Mouse (Mus musculus) heart, embryonic 12.5 days (tissue): ENCODE measurements around the gene Syt7. TPM values are rescaled to one million over a fixed set of nuclear protein-coding genes. Genes with fewer than 3 reads are reported as not detected.

ENCODE experiments used
- ATAC-seq: fragments of 200-750 bp; cut with Nextera tagmentation; 2 replicates; pipeline ENCODE4 v1.8.0; 2017; ENCODE audit warnings: moderate TSS enrichment, moderate library complexity; ENCODE audit not compliant: insufficient number of reproducible peaks, low FRiP score
- H3K27ac ChIP-seq: fragments of 300-500 bp; sonication (generic); 2 replicates; pipeline ENCODE4 v1.5.1; 2016; ENCODE audit warnings: mild to moderate bottlenecking, moderate library complexity; ENCODE audit not compliant: poor library complexity, severe bottlenecking
- H3K27me3 ChIP-seq: fragments of 300-500 bp; sonication (generic); replicated peaks from 2 replicates; pipeline ENCODE4 v1.6.1; 2016; ENCODE audit warnings: mild to moderate bottlenecking, moderate library complexity
- H3K36me3 ChIP-seq: fragments of 300-500 bp; sonication (generic); 2 replicates; pipeline ENCODE4 v1.6.1; 2016; ENCODE audit warnings: mild to moderate bottlenecking, moderate library complexity
- H3K4me1 ChIP-seq: fragments of 300-500 bp; sonication (generic); replicated peaks from 2 replicates; pipeline ENCODE4 v1.6.1; 2016; ENCODE audit warnings: mild to moderate bottlenecking
- H3K4me2 ChIP-seq: fragments of 300-500 bp; sonication (generic); 2 replicates; pipeline ENCODE4 v1.6.1; 2016; ENCODE audit warnings: mild to moderate bottlenecking, moderate library complexity
- H3K4me3 ChIP-seq: fragments of 300-500 bp; sonication (generic); 2 replicates; pipeline ENCODE4 v1.5.1; 2016; ENCODE audit warnings: mild to moderate bottlenecking
- H3K9ac ChIP-seq: fragments of 300-500 bp; sonication (generic); 2 replicates; pipeline ENCODE4 v1.6.1; 2016; ENCODE audit warnings: mild to moderate bottlenecking, moderate library complexity
- H3K9me3 ChIP-seq: fragments of 300-500 bp; sonication (generic); replicated peaks from 2 replicates; pipeline ENCODE4 v1.6.1; 2016; ENCODE audit warnings: mild to moderate bottlenecking, moderate library complexity
- WGBS: fragments of 180-500 bp; shearing (Covaris S2); methylation state at CpG from one replicate; pipeline ENCODE4 v1.1.7; 2016; 5-methylcytosine and 5-hydroxymethylcytosine counted together
- polyA plus RNA-seq: library from polyadenylated mRNA; unstranded; fragments of >200 nt; fragmentation: Nextera tagmentation; extraction: Ambion mirVana; gene quantifications from 2 replicates; pipeline ENCODE4 v1.2.1, GENCODE M21; 2016

Syt7 gene
- polyA plus RNA-seq, 1 experiment from 2014 or later = 0.59 TPM

DNA sequence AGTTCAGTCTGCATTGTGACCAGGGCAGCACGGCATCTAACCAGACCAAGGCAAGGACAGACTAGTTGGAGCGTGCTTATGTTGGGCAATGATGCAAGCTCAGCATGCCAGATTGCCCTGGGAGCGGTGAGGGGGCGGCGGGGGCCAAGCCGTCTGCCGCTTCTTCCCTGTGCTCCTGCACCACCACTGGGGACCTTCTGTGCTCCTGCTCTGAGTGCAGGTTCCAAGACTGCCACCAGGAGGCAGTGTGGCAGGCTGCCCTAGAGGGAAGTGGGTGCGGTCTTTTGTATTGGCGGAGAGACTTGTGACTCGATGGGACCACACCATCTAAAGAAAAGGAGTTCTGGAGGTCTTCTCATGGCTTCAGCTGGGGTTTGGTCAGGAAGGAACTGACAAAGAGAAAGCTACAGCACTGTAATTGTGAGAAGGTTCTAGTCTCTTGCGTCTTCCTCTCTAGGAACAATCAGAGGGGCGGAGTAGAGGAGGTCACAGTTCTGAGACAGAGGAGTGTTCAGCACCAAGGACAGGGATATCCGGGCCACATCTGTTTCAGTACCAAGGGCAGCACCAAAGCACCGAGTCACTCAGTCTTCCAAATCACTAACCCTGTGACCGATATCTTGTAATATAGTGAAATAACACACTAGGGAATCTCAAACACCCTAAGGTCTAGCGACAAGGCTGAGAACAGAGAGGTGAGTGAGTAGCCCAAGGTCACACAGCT is 14.0 kb downstream of the Syt7 start:
- peaks cover 37% of the 10 kb centered on the region for H3K27me3 ChIP-seq
- no peak overlapping the region for H3K27ac ChIP-seq
- no peak overlapping the region for H3K4me3 ChIP-seq
- no peak; the same call in 1 of the 2 replicates for ATAC-seq
- no peak overlapping the region for H3K9ac ChIP-seq
- no peak overlapping the region for H3K4me2 ChIP-seq
- H3K36me3 ChIP-seq = no peaks in the 10 kb centered on the region
- H3K4me1 ChIP-seq = peaks cover 5% of the 10 kb centered on the region
- no peaks in the 10 kb centered on the region for H3K9me3 ChIP-seq
- 20% methylated on average over 16 of the region's 16 CpGs for WGBS

DNA sequence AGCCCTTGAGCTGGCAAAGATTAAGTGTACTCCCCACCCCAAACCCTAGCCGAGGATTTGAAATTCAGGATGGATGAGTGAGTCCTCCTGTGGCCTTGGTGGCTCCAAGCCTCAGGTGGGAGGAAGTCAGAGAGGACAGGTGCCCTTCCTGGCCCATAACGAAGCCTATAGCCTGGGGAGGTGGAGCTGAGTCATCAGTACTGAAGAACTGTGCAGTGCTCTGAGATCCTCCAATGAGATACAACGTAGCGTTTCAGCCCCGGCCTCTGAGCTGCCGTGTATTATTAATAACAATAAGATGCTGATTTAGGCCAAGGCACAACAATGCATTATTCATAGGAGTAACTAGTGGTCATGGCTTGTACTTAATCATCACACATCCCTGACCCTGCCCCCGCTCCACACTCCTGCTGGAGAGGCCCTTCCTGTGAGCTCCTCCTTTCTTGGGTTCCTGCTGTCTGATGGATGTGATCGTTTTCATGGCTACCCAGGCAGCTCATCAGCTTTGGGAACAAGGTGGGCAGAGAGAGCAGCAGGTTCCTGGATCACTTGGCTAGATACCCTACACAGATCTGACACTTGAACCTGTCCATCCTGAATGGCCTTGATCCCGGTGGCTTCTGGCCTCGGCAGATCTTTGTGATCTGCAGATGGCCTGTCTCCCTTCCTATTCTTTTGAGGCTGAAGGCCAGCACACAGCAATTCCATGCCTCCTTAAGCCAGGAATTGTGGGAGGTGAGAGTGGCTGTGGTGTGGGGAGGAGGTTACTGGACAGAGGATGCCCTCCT is 14.9 kb downstream of the Syt7 start:
- H3K4me3 ChIP-seq = no peak overlapping the region
- WGBS = 76% methylated on average over 10 of the region's 10 CpGs
- H3K4me2 ChIP-seq = no peak overlapping the region
- H3K4me1 ChIP-seq = no peaks in the 10 kb centered on the region
- ATAC-seq = no peak
- H3K9me3 ChIP-seq = no peaks in the 10 kb centered on the region
- H3K27ac ChIP-seq = no peak overlapping the region
- no peak overlapping the region for H3K9ac ChIP-seq
- H3K27me3 ChIP-seq = peaks cover 37% of the 10 kb centered on the region
- no peaks in the 10 kb centered on the region for H3K36me3 ChIP-seq

- no peaks in the 10 kb centered on the region for H3K9me3 ChIP-seq
- H3K4me3 ChIP-seq = no peak overlapping the region
- no peaks in the 10 kb centered on the region for H3K36me3 ChIP-seq
- no peak for ATAC-seq
- H3K4me2 ChIP-seq = no peak overlapping the region
- no peak overlapping the region for H3K27ac ChIP-seq
- peaks cover 37% of the 10 kb centered on the region for H3K27me3 ChIP-seq
- WGBS = 66% methylated on average over 10 of the region's 10 CpGs
- H3K9ac ChIP-seq = no peak overlapping the region
- H3K4me1 ChIP-seq = no peaks in the 10 kb centered on the region
These were observed 15.5 kb downstream of the Syt7 start for GRCm38 (mm10) chr19:10404424-10404823.

GRCm38 (mm10) chr19:10404911-10405310 is 16.0 kb downstream of the Syt7 start:
- WGBS = 74% methylated on average over 2 of the region's 2 CpGs
- ATAC-seq = no peak
- H3K36me3 ChIP-seq = no peaks in the 10 kb centered on the region

GRCm38 (mm10) chr19:10413701-10414242 is 24.9 kb downstream of the Syt7 start:
- ATAC-seq = no peak
- Histone ChIP-seq H3K4me2 (peak overlapping the region; percentile 56), H3K4me3 (peak overlapping the region; percentile 21)

More at GRCm38 (mm10) chr19:10404911-10405310, 16.0 kb downstream of the Syt7 start:
- Histone ChIP-seq H3K4me3 (no peak overlapping the region), H3K27ac (no peak overlapping the region), H3K4me2 (no peak overlapping the region), H3K4me1 (no peaks in the 10 kb centered on the region), H3K27me3 (peaks cover 37% of the 10 kb centered on the region), H3K9me3 (no peaks in the 10 kb centered on the region), H3K9ac (no peak overlapping the region)

DNA sequence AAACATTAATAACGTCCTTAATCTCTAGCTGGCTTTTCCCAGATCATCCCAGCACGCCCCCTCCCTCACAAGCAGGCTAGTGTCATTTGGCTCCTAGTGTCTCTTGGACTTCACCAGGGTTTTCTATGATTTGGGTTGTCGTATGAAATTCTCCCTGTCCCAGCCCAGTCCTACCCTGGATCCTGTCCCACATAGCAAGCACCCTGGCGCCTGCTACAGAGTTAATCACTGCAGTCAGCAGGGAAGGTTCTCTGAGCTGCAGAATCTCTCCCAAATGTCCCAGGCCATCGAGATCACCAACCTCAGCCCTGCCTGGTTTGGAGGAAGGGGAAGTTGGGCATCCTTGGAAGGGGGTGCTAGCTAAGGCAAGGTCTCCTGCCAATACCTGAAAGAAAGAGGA is 26.6 kb downstream of the Syt7 start:
- H3K9ac ChIP-seq = no peak overlapping the region
- peaks cover 50% of the 10 kb centered on the region for H3K27me3 ChIP-seq
- H3K4me3 ChIP-seq = no peak overlapping the region
- no peak for ATAC-seq
- peaks cover 33% of the 10 kb centered on the region for H3K4me1 ChIP-seq
- WGBS = 72% methylated on average over 5 of the region's 5 CpGs
- no peaks in the 10 kb centered on the region for H3K9me3 ChIP-seq
- H3K4me2 ChIP-seq = no peak overlapping the region
- no peak overlapping the region for H3K27ac ChIP-seq
- H3K36me3 ChIP-seq = no peaks in the 10 kb centered on the region

More at GRCm38 (mm10) chr19:10413701-10414242, 24.9 kb downstream of the Syt7 start:
- WGBS = 2% methylated on average over 18 of the region's 19 CpGs
- Histone ChIP-seq H3K27me3 (peaks cover 35% of the 10 kb centered on the region), H3K36me3 (no peaks in the 10 kb centered on the region), H3K4me1 (peaks cover 33% of the 10 kb centered on the region), H3K9ac (no peak overlapping the region), H3K27ac (no peak overlapping the region), H3K9me3 (no peaks in the 10 kb centered on the region)

DNA sequence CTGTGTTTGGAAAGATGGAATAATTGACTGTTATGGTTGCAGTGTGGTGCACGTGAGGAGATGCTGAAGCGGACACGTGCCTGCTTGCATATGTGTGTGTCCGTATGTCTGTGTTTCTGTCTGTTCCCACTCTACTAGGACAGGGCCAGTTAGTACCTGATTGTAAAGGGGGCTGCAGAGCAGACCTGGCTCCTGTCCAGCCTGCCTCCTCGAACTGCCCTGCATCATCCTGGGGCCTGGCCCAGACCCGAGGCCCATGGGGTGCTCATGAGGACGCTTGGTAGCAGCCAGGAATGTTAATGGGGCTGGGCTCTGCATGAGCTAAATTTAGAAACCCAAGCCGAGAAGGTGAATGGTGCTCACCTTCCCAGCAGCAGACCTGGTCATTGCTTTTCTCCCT is 28.0 kb downstream of the Syt7 start:
- Histone ChIP-seq H3K9ac (no peak overlapping the region), H3K4me3 (no peak overlapping the region), H3K9me3 (no peaks in the 10 kb centered on the region), H3K4me1 (peaks cover 41% of the 10 kb centered on the region), H3K4me2 (peak overlapping the region; percentile 45), H3K27ac (peak overlapping the region; percentile 86), H3K27me3 (peaks cover 55% of the 10 kb centered on the region), H3K36me3 (no peaks in the 10 kb centered on the region)
- ATAC-seq = peak; percentile 76
- 39% methylated on average over 8 of the region's 8 CpGs for WGBS

- 0 out of 2 replicates have a peak overlapping the region, but pooled peaks have one; percentile 9 for H3K9ac ChIP-seq
- H3K27me3 ChIP-seq = peaks cover 51% of the 10 kb centered on the region
- H3K4me3 ChIP-seq = no peak overlapping the region
- WGBS = 32% methylated on average over 12 of the region's 12 CpGs
- ATAC-seq = peak; percentile 59; the same call in 1 of the 2 replicates
- H3K36me3 ChIP-seq = no peaks in the 10 kb centered on the region
- peak overlapping the region; percentile 86 for H3K27ac ChIP-seq
- peaks cover 47% of the 10 kb centered on the region for H3K4me1 ChIP-seq
- H3K9me3 ChIP-seq = no peaks in the 10 kb centered on the region
- H3K4me2 ChIP-seq = peak overlapping the region; percentile 45
These were observed 28.5 kb downstream of the Syt7 start for GRCm38 (mm10) chr19:10417436-10417835.

DNA sequence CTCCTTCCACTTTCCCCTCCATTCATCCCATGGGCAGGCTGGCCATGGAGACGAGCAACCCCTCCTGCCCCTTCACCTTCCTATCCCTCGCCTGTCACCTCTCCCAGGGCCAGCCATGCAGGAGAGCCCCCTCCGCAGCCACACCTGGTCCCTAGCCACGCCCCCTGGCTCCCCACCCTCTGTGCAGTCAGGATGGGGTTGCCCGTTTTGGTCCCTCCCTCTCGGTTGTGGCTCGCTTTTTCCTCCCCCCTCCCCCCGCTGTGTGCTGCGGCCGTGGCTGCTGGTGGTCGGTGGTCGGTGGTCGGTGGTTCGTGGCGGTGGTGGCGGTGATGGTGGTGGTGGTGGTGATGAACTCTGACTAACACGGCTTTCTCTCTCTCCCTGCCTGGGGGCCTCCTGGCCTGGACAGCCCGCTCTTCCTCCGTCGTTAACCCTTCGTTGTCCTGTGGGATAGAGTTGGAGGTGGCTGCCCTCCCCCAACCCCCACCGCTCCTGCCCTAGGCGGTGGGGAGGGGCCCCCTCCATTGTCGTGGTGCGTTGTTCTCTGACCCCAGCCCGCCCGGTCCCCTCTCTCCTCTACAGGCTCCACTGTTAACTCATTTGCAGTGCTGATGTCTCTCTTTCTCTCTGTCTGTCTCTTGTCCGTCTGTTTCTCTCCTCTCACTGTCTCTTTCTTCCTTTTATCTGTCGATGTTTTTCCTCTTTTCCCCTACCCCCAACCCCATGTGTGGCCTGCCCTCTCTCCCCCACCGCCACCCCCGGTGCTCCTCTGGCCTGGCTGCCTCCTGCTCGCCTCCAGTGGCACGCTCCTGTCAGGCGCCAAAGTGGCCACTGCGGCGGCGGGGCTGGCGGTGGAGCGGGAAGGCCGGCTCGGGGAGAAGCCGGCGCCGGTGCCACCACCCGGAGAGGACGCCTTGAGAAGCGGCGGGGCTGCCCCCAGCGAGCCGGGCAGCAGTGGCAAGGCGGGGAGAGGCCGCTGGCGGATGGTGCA is 33.4 kb downstream of the Syt7 start:
- no peaks in the 10 kb centered on the region for H3K36me3 ChIP-seq
- H3K9me3 ChIP-seq = no peaks in the 10 kb centered on the region
- H3K9ac ChIP-seq = peak overlapping the region; percentile 54
- ATAC-seq = no peak
- H3K27me3 ChIP-seq = peaks cover 74% of the 10 kb centered on the region
- peaks cover 44% of the 10 kb centered on the region for H3K4me1 ChIP-seq
- H3K4me3 ChIP-seq = peak overlapping the region; percentile 28
- WGBS = 3% methylated on average over 53 of the region's 53 CpGs
- peak overlapping the region; percentile 64 for H3K4me2 ChIP-seq
- H3K27ac ChIP-seq = no peak overlapping the region

GRCm38 (mm10) chr19:10424751-10425150 is 35.9 kb downstream of the Syt7 start:
- Histone ChIP-seq H3K9me3 (no peaks in the 10 kb centered on the region), H3K27ac (no peak overlapping the region), H3K27me3 (peaks cover 76% of the 10 kb centered on the region), H3K9ac (no peak overlapping the region), H3K36me3 (no peaks in the 10 kb centered on the region), H3K4me3 (no peak overlapping the region), H3K4me2 (no peak overlapping the region), H3K4me1 (peaks cover 33% of the 10 kb centered on the region)
- WGBS = 59% methylated on average over 1 of the region's 1 CpGs
- no peak for ATAC-seq
